Mouse (Mus musculus): ENCODE data around the gene Ctnnd2. TPM values are rescaled to one million over a fixed set of nuclear protein-coding genes. Genes with fewer than 3 reads are reported as not detected.

The Ctnnd2 gene
- polyA plus RNA-seq, 1 experiment from 2014 or later: 3.3 TPM

DNA sequence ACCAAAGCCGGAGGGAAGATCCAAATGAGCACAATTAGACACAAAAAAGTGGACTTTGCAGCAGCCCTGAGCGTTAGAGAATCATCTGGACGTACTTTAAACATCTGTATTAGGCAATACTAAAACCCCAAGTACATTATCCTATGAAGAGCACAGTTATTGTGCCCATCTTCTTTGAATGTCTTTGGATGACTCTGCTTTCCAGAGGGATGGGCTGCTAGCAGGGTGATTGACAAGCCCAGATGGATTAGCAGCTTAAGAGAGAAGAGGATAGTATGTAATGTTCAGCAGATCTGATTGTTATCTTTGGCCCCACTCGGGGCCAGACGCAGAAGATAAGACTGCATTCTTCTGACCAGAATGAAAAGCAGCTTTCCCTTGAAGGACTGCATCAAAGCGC is 214.9 kb downstream of the Ctnnd2 start:
- H3K27ac ChIP-seq: no peak overlapping the region
- ATAC-seq (ENCODE audit: insufficient number of reproducible peaks, insufficient read depth, low FRiP score, low TSS enrichment, low read depth): no peak
- no peaks in the 10 kb centered on the region for H3K9me3 ChIP-seq
- 35% methylated on average over 6 of the region's 6 CpGs for WGBS
- no peak overlapping the region for H3K9ac ChIP-seq (replicated peaks)
- no peaks in the 10 kb centered on the region for H3K4me1 ChIP-seq (replicated peaks)
- no peak overlapping the region for H3K4me2 ChIP-seq
- no peak overlapping the region for H3K4me3 ChIP-seq (replicated peaks)
- no peaks in the 10 kb centered on the region for H3K36me3 ChIP-seq
- H3K27me3 ChIP-seq: no peaks in the 10 kb centered on the region

DNA sequence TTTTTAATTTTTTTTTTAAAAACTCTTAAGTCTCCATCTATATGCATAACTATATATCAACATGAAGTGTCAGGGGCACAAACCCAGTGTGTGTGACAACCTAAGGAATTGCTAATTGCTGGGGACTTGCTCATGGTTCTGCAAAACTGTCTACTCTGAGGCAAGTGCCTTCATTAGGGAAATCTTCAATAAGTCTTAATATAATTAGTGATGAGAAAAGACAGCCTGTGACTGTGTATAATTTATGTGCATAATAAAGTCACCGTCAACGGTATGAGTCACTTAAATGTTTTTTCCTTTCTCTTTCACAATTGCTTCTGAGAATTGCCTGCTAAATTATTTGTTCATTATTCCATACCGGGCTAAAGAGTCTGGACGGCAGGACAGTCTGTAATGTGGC is 228.7 kb downstream of the Ctnnd2 start:
- H3K27me3 ChIP-seq: no peaks in the 10 kb centered on the region
- no peak overlapping the region for H3K27ac ChIP-seq
- H3K4me2 ChIP-seq: no peak overlapping the region
- H3K4me3 ChIP-seq (replicated peaks): no peak overlapping the region
- peaks cover 8% of the 10 kb centered on the region; the same call in 1 of the 2 replicates for H3K4me1 ChIP-seq (replicated peaks)
- no peaks in the 10 kb centered on the region for H3K9me3 ChIP-seq
- no peaks in the 10 kb centered on the region for H3K36me3 ChIP-seq
- no peak overlapping the region for H3K9ac ChIP-seq (replicated peaks)
- ATAC-seq (ENCODE audit: insufficient number of reproducible peaks, insufficient read depth, low FRiP score, low TSS enrichment, low read depth): no peak
- WGBS: 51% methylated on average over 4 of the region's 4 CpGs

DNA sequence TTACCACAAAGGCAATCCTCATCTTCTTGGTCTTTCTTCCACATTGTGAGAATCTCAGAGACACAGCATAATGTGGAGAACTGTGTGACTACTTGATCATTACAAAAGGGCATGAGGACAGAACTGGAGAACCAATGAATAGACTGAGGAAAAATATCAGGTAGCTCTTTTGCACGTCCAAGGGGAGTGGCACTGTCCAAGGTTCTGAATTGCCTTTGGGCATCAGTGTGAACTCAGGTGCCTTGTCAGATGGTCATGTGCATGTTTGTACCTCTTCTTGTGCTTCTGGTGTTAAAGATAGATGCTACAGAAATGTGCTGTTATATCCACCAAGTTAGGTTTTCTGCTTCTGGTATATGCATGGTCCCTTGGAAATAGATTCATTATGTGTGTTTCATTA is 233.9 kb downstream of the Ctnnd2 start:
- H3K4me1 ChIP-seq (replicated peaks): no peaks in the 10 kb centered on the region
- no peaks in the 10 kb centered on the region for H3K9me3 ChIP-seq
- H3K9ac ChIP-seq (replicated peaks): no peak overlapping the region
- H3K27me3 ChIP-seq: no peaks in the 10 kb centered on the region
- ATAC-seq (ENCODE audit: insufficient number of reproducible peaks, insufficient read depth, low FRiP score, low TSS enrichment, low read depth): no peak
- H3K36me3 ChIP-seq: no peaks in the 10 kb centered on the region
- WGBS: 0% methylated on average over 1 of the region's 1 CpGs
- H3K4me2 ChIP-seq: no peak overlapping the region
- H3K27ac ChIP-seq: no peak overlapping the region
- H3K4me3 ChIP-seq (replicated peaks): no peak overlapping the region

DNA sequence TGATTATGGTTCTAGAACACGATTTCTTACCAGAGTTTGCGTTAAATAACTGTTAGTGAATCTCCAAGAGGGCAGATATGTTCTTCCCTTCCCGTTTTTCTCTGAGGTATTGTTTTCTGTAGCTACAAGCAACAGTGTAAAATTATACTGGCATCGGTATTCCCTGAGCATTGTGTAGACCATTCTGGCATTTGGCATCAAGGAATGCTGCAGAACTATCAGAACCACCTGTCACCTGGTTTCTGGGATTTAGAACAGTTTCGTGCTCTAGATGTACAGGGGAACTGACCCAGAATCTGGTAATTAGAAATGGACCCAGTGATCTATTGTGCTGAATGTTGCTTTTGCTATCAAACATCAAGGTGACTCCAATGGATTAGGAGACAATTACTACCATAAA is 250.8 kb downstream of the Ctnnd2 start:
- Histone ChIP-seq H3K36me3 (no peaks in the 10 kb centered on the region), H3K9ac (replicated peaks) (no peak overlapping the region), H3K4me3 (replicated peaks) (no peak overlapping the region), H3K4me2 (no peak overlapping the region), H3K27me3 (no peaks in the 10 kb centered on the region), H3K4me1 (replicated peaks) (no peaks in the 10 kb centered on the region), H3K9me3 (no peaks in the 10 kb centered on the region), H3K27ac (no peak overlapping the region)
- ATAC-seq (ENCODE audit: insufficient number of reproducible peaks, insufficient read depth, low FRiP score, low TSS enrichment, low read depth): no peak
- WGBS: 90% methylated on average over 5 of the region's 5 CpGs

DNA sequence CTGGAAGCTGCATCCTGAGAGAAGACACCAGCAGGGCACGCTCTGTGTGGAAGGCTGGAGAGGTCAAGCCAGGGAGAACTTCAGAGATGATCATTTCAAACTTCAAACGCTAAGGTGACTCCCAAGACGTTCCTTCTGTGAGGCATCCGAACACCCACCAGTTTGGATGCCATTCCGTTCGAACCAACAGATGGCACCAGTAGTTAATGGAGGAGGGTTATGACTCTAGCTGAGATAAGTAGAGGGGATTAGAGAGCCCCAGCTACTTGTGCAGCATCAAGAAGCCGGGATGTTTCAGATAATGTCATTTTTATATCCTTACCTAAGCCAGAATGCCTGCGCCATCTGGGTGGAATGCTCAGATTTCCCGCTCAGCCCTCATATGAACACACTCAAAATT is 251.9 kb downstream of the Ctnnd2 start:
- Histone ChIP-seq H3K36me3 (no peaks in the 10 kb centered on the region), H3K4me3 (replicated peaks) (no peak overlapping the region), H3K27ac (no peak overlapping the region), H3K27me3 (no peaks in the 10 kb centered on the region), H3K4me1 (replicated peaks) (no peaks in the 10 kb centered on the region), H3K4me2 (no peak overlapping the region), H3K9ac (replicated peaks) (no peak overlapping the region), H3K9me3 (no peaks in the 10 kb centered on the region)
- no peak for ATAC-seq (ENCODE audit: insufficient number of reproducible peaks, insufficient read depth, low FRiP score, low TSS enrichment, low read depth)
- 68% methylated on average over 9 of the region's 9 CpGs for WGBS

DNA sequence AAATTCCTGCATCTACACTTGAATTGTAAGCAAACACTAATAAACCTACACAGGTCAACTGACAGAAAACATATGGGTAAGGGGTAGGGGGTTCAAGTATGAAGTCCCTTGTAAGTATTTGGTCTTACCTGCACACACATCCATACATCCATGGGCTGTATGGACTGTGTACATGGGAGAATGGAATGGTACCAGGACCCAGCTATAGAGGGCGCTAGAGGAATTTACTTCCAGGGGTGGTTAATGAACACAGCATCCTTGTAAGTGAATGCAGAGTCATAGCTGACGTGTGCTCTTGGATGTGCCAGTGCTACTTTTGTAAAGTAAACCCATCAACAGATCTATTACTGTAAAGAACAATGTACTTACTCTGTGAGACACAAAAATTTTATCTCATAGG is 254.9 kb downstream of the Ctnnd2 start:
- H3K9me3 ChIP-seq: no peaks in the 10 kb centered on the region
- no peak overlapping the region for H3K4me3 ChIP-seq (replicated peaks)
- ATAC-seq (ENCODE audit: insufficient number of reproducible peaks, insufficient read depth, low FRiP score, low TSS enrichment, low read depth): no peak
- no peaks in the 10 kb centered on the region for H3K27me3 ChIP-seq
- no peak overlapping the region for H3K4me2 ChIP-seq
- WGBS: 40% methylated on average over 2 of the region's 2 CpGs
- H3K27ac ChIP-seq: no peak overlapping the region
- H3K9ac ChIP-seq (replicated peaks): no peak overlapping the region
- H3K36me3 ChIP-seq: no peaks in the 10 kb centered on the region
- H3K4me1 ChIP-seq (replicated peaks): no peaks in the 10 kb centered on the region

DNA sequence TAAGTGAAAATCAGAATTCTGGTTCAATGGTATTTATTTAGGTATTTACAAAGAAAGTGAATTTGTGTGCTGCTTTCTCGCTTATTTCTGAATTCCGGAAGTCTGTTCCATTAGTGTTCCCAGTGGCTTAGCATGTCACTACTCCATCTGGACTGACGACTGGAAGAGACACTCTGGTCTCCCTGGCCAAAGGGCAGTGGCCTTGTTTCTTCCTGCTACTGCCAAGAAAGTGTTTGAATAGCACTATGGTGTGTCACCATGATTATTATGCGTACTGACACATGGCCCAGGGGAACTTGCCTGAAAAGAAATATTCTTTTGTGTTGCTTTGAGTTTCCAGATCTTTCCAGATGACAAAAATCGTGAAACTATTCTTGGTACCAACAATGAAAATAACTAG is 266.7 kb downstream of the Ctnnd2 start:
- Histone ChIP-seq H3K27me3 (no peaks in the 10 kb centered on the region), H3K36me3 (no peaks in the 10 kb centered on the region), H3K4me1 (replicated peaks) (no peaks in the 10 kb centered on the region), H3K9me3 (no peaks in the 10 kb centered on the region), H3K27ac (no peak overlapping the region), H3K4me2 (no peak overlapping the region), H3K9ac (replicated peaks) (no peak overlapping the region), H3K4me3 (replicated peaks) (no peak overlapping the region)
- 78% methylated on average over 5 of the region's 5 CpGs for WGBS
- no peak for ATAC-seq (ENCODE audit: insufficient number of reproducible peaks, insufficient read depth, low FRiP score, low TSS enrichment, low read depth)

DNA sequence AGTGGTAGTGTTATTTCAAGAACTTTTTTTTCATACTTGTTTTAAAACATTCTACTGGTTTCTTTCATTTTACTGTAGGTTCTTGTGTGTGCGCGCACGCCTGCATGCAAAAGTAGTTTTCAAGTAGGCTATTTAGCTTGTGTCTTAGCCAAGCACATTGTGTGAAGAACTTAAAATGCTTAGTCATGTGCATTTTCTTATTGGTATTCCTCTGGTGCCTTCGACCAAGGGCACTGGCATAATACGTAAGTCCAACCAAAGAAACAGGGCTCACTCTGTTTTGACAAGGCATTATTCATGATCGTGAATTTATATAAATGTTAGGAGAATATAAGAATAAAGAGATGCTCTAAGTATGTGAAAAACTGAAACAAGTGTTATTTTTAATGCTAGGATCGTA is 278.4 kb downstream of the Ctnnd2 start:
- H3K4me2 ChIP-seq: no peak overlapping the region
- ATAC-seq (ENCODE audit: insufficient number of reproducible peaks, insufficient read depth, low FRiP score, low TSS enrichment, low read depth): no peak
- no peak overlapping the region for H3K4me3 ChIP-seq (replicated peaks)
- no peak overlapping the region for H3K9ac ChIP-seq (replicated peaks)
- 90% methylated on average over 7 of the region's 7 CpGs for WGBS
- no peak overlapping the region for H3K27ac ChIP-seq
- no peaks in the 10 kb centered on the region for H3K36me3 ChIP-seq
- no peaks in the 10 kb centered on the region for H3K9me3 ChIP-seq
- no peaks in the 10 kb centered on the region for H3K4me1 ChIP-seq (replicated peaks)
- no peaks in the 10 kb centered on the region for H3K27me3 ChIP-seq

DNA sequence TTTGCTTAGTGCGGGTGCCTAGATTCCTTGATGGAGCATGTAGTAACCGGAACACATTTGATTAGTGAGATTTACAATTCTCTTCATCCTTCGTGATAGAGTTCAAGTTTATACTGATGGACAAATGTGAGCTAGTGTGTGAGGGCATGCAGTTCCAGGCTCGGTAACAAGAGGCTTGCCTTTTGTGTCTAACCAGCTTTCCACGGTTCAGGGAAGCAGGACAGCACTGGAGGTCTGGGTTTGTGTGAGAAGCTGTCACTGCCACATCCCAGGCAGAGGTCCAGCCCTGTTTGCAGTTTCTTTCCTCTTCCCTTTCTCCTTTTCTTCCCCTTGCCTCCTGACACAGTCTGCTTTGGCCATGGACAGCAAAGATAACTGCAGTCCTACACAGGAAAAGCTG is 279.5 kb downstream of the Ctnnd2 start:
- ATAC-seq (ENCODE audit: insufficient number of reproducible peaks, insufficient read depth, low FRiP score, low TSS enrichment, low read depth): no peak
- 63% methylated on average over 5 of the region's 5 CpGs for WGBS
- Histone ChIP-seq H3K9ac (replicated peaks) (no peak overlapping the region), H3K9me3 (no peaks in the 10 kb centered on the region), H3K4me2 (no peak overlapping the region), H3K4me3 (replicated peaks) (no peak overlapping the region), H3K36me3 (no peaks in the 10 kb centered on the region), H3K4me1 (replicated peaks) (no peaks in the 10 kb centered on the region), H3K27me3 (no peaks in the 10 kb centered on the region), H3K27ac (no peak overlapping the region)

DNA sequence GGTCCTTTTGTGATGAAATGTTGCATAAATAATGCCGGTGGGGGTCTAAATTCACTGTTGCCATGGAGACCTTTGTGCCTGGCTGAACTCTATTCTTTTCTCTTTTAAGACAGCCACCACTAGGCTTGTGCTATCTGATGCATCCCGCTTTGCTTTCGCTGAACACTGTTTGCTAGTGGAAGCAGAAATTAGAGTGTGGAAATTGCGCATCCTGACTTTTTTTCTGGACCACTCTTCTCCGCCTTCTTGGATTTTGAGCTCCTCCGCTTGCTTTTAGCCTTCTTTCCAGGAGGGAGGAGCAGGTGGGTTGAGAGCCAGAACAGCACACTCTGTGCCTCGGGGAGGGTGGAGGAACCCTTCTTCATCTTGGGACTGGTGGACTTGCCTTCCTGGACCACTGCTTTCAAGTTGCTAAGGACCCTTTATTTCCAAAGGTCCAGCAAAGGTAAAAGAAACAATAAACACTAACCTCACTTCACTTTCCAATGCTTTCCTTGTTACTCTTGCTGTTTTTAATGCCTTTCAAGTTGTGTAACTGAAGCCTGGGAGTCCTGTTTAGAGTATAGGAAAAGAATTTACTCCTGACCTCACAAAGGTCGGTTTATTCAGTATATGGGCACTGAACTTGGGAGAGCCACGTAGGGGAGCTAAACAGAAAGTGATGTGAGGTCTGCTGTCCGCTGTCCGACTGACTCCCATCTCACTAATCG is 285.3 kb downstream of the Ctnnd2 start:
- 65% methylated on average over 12 of the region's 12 CpGs for WGBS
- Histone ChIP-seq H3K9me3 (no peaks in the 10 kb centered on the region), H3K4me1 (replicated peaks) (no peaks in the 10 kb centered on the region), H3K4me3 (replicated peaks) (no peak overlapping the region), H3K4me2 (no peak overlapping the region), H3K36me3 (no peaks in the 10 kb centered on the region), H3K27ac (no peak overlapping the region), H3K9ac (replicated peaks) (no peak overlapping the region), H3K27me3 (no peaks in the 10 kb centered on the region)
- ATAC-seq (ENCODE audit: insufficient number of reproducible peaks, insufficient read depth, low FRiP score, low TSS enrichment, low read depth): no peak

DNA sequence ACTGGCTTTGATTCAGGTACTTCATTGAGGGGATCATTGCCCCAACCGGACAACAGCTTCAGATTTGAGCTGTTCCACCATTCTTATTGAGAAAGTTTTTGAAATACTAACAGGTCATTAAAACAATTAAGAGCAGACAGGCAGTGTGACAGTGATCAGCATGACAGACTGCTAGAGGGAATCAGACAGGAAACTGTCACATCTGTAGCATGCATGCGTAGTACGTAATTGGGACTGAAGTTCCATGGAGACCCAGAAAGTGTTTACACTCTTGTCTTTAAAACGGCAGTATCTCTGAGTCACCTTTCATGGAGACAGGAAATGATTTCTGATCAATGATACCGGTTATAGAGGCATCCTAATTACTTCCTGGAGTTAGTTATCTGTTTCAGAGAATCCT is 286.3 kb downstream of the Ctnnd2 start:
- 55% methylated on average over 5 of the region's 5 CpGs for WGBS

DNA sequence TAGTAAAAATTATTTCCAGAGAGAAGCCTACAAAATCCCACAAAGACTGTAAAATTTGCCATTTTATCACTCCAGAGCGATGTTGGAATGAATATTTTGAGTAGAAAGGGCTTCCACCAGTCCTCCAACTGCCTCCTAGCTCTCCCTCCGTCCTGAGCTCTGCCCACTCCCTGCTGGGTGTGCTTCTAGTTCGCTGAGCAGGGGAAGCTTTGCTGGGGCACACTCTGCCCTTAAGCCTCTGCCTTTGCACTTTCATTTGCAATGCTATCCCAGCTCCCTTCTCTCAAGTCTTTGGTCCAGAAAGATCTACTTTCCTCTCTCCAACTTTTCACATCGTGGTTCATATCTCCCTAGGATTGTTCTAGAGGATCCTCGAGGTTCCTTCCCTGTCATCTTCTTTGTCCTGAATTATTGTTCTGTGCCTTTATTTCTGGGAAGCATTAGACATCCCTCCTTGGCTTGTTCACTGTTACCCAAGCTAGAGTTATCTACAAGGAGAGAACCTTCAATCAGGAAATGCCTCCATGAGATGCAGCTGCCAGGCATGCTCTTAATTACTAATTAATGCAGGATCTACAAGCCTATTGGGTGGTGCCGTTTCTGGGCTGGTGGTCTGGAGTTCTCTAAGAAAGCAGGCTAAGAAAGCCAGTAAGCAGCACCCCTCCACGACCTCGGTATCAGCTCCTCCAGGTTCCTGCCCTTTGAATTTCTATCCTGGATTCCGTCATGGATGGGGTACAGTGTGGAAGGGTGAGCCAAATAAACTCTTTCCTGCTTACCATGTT is 288.1 kb downstream of the Ctnnd2 start:
- no peak overlapping the region for H3K27ac ChIP-seq
- no peak overlapping the region for H3K4me3 ChIP-seq (replicated peaks)
- no peaks in the 10 kb centered on the region for H3K9me3 ChIP-seq
- no peak overlapping the region for H3K9ac ChIP-seq (replicated peaks)
- H3K4me2 ChIP-seq: no peak overlapping the region
- no peaks in the 10 kb centered on the region for H3K4me1 ChIP-seq (replicated peaks)
- 52% methylated on average over 9 of the region's 9 CpGs for WGBS
- no peaks in the 10 kb centered on the region for H3K36me3 ChIP-seq
- H3K27me3 ChIP-seq: no peaks in the 10 kb centered on the region
- ATAC-seq (ENCODE audit: insufficient number of reproducible peaks, insufficient read depth, low FRiP score, low TSS enrichment, low read depth): no peak

More for the DNA sequence above, 286.3 kb downstream of the Ctnnd2 start:
- no peaks in the 10 kb centered on the region for H3K36me3 ChIP-seq
- no peaks in the 10 kb centered on the region for H3K9me3 ChIP-seq
- no peak overlapping the region for H3K27ac ChIP-seq
- no peak overlapping the region for H3K4me2 ChIP-seq
- H3K4me1 ChIP-seq (replicated peaks): no peaks in the 10 kb centered on the region
- H3K9ac ChIP-seq (replicated peaks): no peak overlapping the region
- no peak for ATAC-seq (ENCODE audit: insufficient number of reproducible peaks, insufficient read depth, low FRiP score, low TSS enrichment, low read depth)
- H3K4me3 ChIP-seq (replicated peaks): no peak overlapping the region
- H3K27me3 ChIP-seq: no peaks in the 10 kb centered on the region
